Mouse (Mus musculus): ENCODE data around the gene Ssc4d. TPM values are rescaled to one million over a fixed set of nuclear protein-coding genes. Genes with fewer than 3 reads are reported as not detected.

Gene Ssc4d
- polyA plus RNA-seq, 2 experiments = 2.6 to 6.6 TPM

DNA sequence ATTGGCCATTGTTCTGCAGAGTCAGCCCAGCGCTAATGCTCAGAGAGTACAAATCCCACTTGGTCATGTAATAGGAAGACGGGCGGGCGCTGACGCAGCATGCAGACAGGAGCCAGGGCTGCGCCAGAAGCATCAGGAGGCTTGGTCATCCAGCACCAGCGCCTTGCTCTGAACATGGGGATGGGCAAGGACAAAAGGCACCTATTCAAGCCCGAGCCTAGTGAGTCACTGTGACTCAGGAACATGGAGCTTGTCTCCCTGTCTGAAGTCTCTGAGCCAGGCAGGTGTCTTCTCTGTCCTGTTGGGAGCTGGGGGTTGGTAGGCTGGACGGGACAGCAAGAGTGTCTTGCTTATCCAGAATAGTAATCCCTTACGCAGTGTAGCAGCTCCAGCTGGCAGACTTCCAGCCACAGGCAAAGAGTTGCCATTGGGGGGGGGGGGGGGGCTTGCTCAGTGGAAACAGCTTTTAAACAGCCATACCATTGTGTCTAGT, 28.4 kb downstream of the Ssc4d start:
- H3K36me3 ChIP-seq (ENCODE audit: control insufficient read depth, insufficient read depth, low read length) = no peaks in the 10 kb centered on the region
- ATAC-seq (ENCODE audit: low FRiP score, low read depth) = no peak
- DNase-seq (ENCODE audit: low spot score) = peak; percentile 12
- WGBS = 54% methylated on average over 10 of the region's 10 CpGs
- H3K27ac ChIP-seq (replicated peaks; ENCODE audit: low read depth, low read length) = no peak overlapping the region
- no peaks in the 10 kb centered on the region for H3K9me3 ChIP-seq (ENCODE audit: control insufficient read depth, low read length)
- TF ChIP-seq POLR2A (IDR thresholded peaks at IDR 0.05; ENCODE audit: borderline replicate concordance, extremely low read depth, insufficient read depth, insufficient read length) = no peak
- no peaks in the 10 kb centered on the region for H3K27me3 ChIP-seq (ENCODE audit: control insufficient read depth, insufficient read depth, low read length)
- H3K4me2 ChIP-seq (replicated peaks; ENCODE audit: low read depth, low read length, severe bottlenecking) = no peak overlapping the region
- H3K9ac ChIP-seq (ENCODE audit: low read depth, low read length, severe bottlenecking) = no peak overlapping the region; the same call in 1 of the 2 replicates
- no peak overlapping the region for H3K4me3 ChIP-seq (replicated peaks; ENCODE audit: low read length)
- H3K4me1 ChIP-seq (ENCODE audit: control insufficient read depth, insufficient read depth, low read length) = no peaks in the 10 kb centered on the region

- Histone ChIP-seq H3K4me1 (ENCODE audit: control insufficient read depth, insufficient read depth, low read length) (no peaks in the 10 kb centered on the region), H3K9me3 (ENCODE audit: control insufficient read depth, low read length) (no peaks in the 10 kb centered on the region), H3K36me3 (ENCODE audit: control insufficient read depth, insufficient read depth, low read length) (no peaks in the 10 kb centered on the region), H3K9ac (ENCODE audit: low read depth, low read length, severe bottlenecking) (no peak overlapping the region), H3K27me3 (ENCODE audit: control insufficient read depth, insufficient read depth, low read length) (no peaks in the 10 kb centered on the region), H3K4me3 (replicated peaks; ENCODE audit: low read length) (no peak overlapping the region), H3K4me2 (replicated peaks; ENCODE audit: low read depth, low read length, severe bottlenecking) (no peak overlapping the region), H3K27ac (replicated peaks; ENCODE audit: low read depth, low read length) (no peak overlapping the region)
- TF ChIP-seq POLR2A (IDR thresholded peaks at IDR 0.05; ENCODE audit: borderline replicate concordance, extremely low read depth, insufficient read depth, insufficient read length) = no peak
- DNase-seq (ENCODE audit: low spot score) = no peak
- 76% methylated on average over 6 of the region's 6 CpGs for WGBS
- no peak for ATAC-seq (ENCODE audit: low FRiP score, low read depth)
Observed at GRCm38 (mm10) chr5:135942710-135943109, 31.6 kb downstream of the Ssc4d start.

DNA sequence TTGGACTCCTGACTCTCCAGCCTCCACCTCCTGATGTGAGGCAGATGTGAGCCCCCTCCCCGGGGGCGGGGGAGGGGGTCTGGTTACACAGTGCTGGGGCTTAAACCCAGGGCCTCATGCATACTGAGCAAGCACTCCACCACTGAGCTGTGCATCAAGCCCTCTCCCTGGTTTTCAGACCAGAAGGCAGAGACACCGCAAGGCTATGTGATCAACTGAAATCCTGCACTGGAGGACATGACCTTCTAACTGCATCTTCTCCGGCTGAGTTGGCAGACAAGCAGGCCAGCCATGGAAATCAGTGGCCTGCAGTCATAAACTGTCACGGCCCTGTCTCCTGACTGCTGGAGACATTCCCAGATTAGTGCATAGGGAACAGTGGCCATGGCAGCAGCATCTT, 33.7 kb downstream of the Ssc4d start:
- Histone ChIP-seq H3K9me3 (ENCODE audit: control insufficient read depth, low read length) (no peaks in the 10 kb centered on the region), H3K27ac (replicated peaks; ENCODE audit: low read depth, low read length) (no peak overlapping the region), H3K27me3 (ENCODE audit: control insufficient read depth, insufficient read depth, low read length) (no peaks in the 10 kb centered on the region), H3K4me1 (ENCODE audit: control insufficient read depth, insufficient read depth, low read length) (no peaks in the 10 kb centered on the region), H3K4me3 (replicated peaks; ENCODE audit: low read length) (no peak overlapping the region), H3K9ac (ENCODE audit: low read depth, low read length, severe bottlenecking) (no peak overlapping the region), H3K4me2 (replicated peaks; ENCODE audit: low read depth, low read length, severe bottlenecking) (no peak overlapping the region), H3K36me3 (ENCODE audit: control insufficient read depth, insufficient read depth, low read length) (no peaks in the 10 kb centered on the region)
- ATAC-seq (ENCODE audit: low FRiP score, low read depth) (no peak), DNase-seq (ENCODE audit: low spot score) (no peak)
- no peak for TF ChIP-seq POLR2A (IDR thresholded peaks at IDR 0.05; ENCODE audit: borderline replicate concordance, extremely low read depth, insufficient read depth, insufficient read length)
- 44% methylated on average over 5 of the region's 5 CpGs for WGBS

DNA sequence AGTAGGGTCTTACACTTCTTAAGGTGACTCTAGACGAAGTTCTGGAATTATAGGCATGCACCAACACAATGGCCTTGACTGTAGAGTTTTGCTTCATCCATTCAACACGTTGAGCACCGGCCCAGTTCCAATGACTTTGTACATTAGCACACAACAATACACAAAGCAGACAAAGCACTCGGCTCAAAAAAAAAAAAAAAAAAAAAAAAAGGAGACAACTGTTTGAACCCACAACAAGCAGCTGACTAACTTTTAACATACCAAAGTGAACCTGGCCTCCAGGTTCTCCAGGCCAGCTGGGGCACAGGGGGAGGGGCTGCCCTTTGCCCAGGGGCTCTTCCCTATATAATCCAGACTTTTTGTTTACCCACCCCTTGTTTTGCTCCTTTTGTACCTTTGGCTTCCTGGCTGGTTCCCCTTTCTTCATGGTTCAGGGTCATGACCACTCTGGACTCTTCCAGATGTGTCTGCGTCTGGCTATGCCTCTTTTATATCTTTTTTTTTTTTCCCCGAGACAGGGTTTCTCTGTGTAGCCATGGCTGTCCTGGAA, 38.6 kb downstream of the Ssc4d start:
- no peaks in the 10 kb centered on the region for H3K9me3 ChIP-seq (ENCODE audit: control insufficient read depth, low read length)
- no peaks in the 10 kb centered on the region for H3K27me3 ChIP-seq (ENCODE audit: control insufficient read depth, insufficient read depth, low read length)
- H3K4me1 ChIP-seq (ENCODE audit: control insufficient read depth, insufficient read depth, low read length) = peaks cover 14% of the 10 kb centered on the region; the same call in 1 of the 2 replicates
- H3K4me2 ChIP-seq (replicated peaks; ENCODE audit: low read depth, low read length, severe bottlenecking) = 0 out of 2 replicates have a peak overlapping the region, but pooled peaks have one; percentile 42
- WGBS = 81% methylated on average over 6 of the region's 6 CpGs
- TF ChIP-seq POLR2A (IDR thresholded peaks at IDR 0.05; ENCODE audit: borderline replicate concordance, extremely low read depth, insufficient read depth, insufficient read length) = no peak
- no peak overlapping the region for H3K27ac ChIP-seq (replicated peaks; ENCODE audit: low read depth, low read length)
- DNase-seq (ENCODE audit: low spot score) = no peak
- H3K9ac ChIP-seq (ENCODE audit: low read depth, low read length, severe bottlenecking) = no peak overlapping the region
- peaks cover 12% of the 10 kb centered on the region for H3K36me3 ChIP-seq (ENCODE audit: control insufficient read depth, insufficient read depth, low read length)
- no peak overlapping the region for H3K4me3 ChIP-seq (replicated peaks; ENCODE audit: low read length)
- no peak for ATAC-seq (ENCODE audit: low FRiP score, low read depth)

DNA sequence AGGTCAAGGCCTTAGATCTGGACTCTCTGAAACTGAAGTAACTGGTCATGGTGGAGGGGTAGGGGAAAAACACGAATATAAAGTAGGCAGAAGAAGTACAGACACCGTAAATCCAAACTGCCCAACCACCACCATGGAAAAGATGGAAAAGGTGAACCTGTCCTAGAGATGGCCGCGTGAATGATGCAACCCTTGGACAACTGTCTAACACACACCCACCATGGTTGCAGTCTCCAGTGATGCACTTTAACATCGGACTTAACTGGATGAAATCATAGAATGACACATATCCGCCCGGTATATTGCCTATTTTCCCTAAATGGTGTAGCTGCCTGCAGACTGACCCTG, 39.2 kb downstream of the Ssc4d start:
- Histone ChIP-seq H3K4me3 (replicated peaks; ENCODE audit: low read length) (peak overlapping the region; percentile 88), H3K9ac (ENCODE audit: low read depth, low read length, severe bottlenecking) (peak overlapping the region; percentile 72; the same call in 1 of the 2 replicates), H3K4me2 (replicated peaks; ENCODE audit: low read depth, low read length, severe bottlenecking) (peak overlapping the region; percentile 42), H3K9me3 (ENCODE audit: control insufficient read depth, low read length) (no peaks in the 10 kb centered on the region), H3K27ac (replicated peaks; ENCODE audit: low read depth, low read length) (peak overlapping the region; percentile 87), H3K36me3 (ENCODE audit: control insufficient read depth, insufficient read depth, low read length) (peaks cover 17% of the 10 kb centered on the region), H3K4me1 (ENCODE audit: control insufficient read depth, insufficient read depth, low read length) (peaks cover 14% of the 10 kb centered on the region; the same call in 1 of the 2 replicates), H3K27me3 (ENCODE audit: control insufficient read depth, insufficient read depth, low read length) (no peaks in the 10 kb centered on the region)
- DNase-seq (ENCODE audit: low spot score) (no peak), ATAC-seq (ENCODE audit: low FRiP score, low read depth) (peak; percentile 0; the same call in 1 of the 2 replicates)
- WGBS = 55% methylated on average over 7 of the region's 7 CpGs
- no peak for TF ChIP-seq POLR2A (IDR thresholded peaks at IDR 0.05; ENCODE audit: borderline replicate concordance, extremely low read depth, insufficient read depth, insufficient read length)

Data from limb, embryonic 14.5 days (tissue).